Mouse (Mus musculus) C2C12 (cell line): Measurements from ENCODE around the gene Txn2.

ENCODE experiments used
- CEBPB ChIP-seq: IDR thresholded peaks from one replicate; pipeline ENCODE4 v1.6.1; 2011; ENCODE audit warnings: low read depth, mild to moderate bottlenecking, control low read depth, moderate library complexity
- CTCF ChIP-seq: IDR thresholded peaks from one replicate; pipeline ENCODE4 v1.5.1; 2011; ENCODE audit not compliant: control insufficient read depth, insufficient read depth, insufficient read length
- MAX ChIP-seq: IDR thresholded peaks from one replicate; pipeline ENCODE4 v1.6.1; 2011; ENCODE audit warnings: mild to moderate bottlenecking, control low read depth
- MYOD1 ChIP-seq: IDR thresholded peaks from one replicate; pipeline ENCODE4 v1.6.1; 2011; ENCODE audit warnings: low read depth; ENCODE audit not compliant: control insufficient read depth, insufficient read length

GRCm38 (mm10) chr15:77926921-77927320 is 1.9 kb downstream of the Txn2 start:
- no peak for TF ChIP-seq CTCF
- TF ChIP-seq MAX: no peak
- no peak for TF ChIP-seq CEBPB
- no peak for TF ChIP-seq MYOD1
